Mouse (Mus musculus): ENCODE measurements around the gene Cdc42ep4.

The Cdc42ep4 gene

DNA sequence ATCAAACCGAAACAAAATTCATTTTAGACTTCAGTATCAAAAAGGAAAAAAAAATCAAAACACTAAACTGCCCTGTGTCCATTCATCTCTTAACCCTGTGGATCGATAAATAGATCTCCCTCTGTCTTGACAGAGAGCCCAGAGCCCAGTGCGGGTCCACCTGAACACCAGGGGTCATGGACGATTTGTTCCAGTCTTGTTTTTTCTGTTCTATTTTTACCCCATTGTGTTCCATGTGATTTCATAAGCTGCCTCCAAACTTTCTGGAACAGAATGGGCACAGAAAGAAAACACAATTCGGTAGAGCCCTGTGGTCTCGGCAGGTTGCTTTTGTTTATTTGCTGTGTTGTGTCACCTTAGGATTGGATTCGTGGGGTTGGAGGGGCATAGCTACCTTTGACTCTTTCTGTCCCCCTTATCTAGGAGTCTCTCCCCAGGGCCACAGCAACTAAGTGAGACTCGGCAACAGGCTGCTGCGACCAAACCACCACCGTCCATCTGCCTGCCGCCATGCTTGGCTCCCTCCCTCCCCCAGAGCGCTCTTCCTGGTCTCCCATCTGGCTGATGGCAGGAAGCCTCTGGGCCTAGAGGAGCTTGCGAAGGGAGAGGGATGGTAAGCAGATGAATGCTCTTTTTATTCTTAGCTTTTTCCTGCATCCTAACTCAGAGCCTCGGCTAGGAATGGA is 29.1 kb downstream of the Cdc42ep4 start:
- DNase-seq (ENCODE audit: low spot score in 2 of 2), result no peak

- DNase-seq (ENCODE audit: low spot score in 2 of 2), result no peak
These were observed 33.8 kb downstream of the Cdc42ep4 start for GRCm38 (mm10) chr11:113717767-113718424.

DNA sequence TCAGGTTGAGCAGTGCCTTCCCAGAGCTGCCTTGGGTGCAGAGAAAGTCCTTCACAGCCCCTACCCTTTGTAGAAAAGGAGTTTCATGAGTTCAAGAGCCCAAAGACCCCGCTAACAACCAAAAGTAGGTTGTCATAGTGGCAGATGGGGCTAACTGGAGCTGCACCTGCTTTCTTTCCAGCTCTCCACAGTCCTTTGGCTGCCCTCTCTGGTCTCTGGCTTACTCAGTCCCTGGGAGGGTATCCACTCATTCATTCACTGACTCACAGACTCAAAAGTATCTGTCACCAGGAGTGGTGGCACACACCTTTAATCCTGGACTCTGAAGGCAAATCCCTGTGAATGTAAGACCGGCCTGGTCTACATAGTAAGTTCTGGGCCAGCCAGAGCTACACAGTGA is 35.5 kb downstream of the Cdc42ep4 start:
- DNase-seq (ENCODE audit: low spot score in 2 of 2), result no peak

- DNase-seq (ENCODE audit: low spot score in 2 of 2), result no peak
These were observed 36.5 kb downstream of the Cdc42ep4 start for GRCm38 (mm10) chr11:113715078-113715674.

- DNase-seq (ENCODE audit: low spot score in 2 of 2), result no peak
These were observed 40.6 kb downstream of the Cdc42ep4 start for GRCm38 (mm10) chr11:113711061-113711460.

DNA sequence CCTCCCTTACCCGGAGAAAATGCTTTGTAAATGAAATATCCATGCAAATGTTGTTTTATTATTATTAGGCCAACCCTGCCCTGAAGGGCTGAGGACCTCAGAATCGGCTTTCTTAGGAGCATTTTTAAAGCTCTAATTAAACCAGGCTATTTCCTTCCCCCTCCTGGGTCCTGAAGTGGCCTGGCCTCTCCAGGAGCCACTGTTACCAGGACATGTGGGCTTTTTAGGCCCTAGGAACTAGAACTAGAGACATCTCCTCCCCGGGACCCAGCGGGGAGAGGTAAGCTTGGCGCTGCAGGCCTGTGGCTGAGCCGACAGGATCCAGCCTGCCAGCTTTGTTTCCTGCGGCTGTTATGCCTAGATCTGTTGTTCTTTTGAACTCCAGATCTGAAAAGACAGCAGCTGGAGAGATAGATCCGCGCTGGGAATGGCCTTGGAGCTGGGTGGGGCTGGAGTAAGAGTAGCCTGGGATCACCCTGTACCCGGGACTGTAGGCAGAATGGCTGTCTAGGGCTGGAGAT is 41.4 kb downstream of the Cdc42ep4 start:
- no peak for DNase-seq (ENCODE audit: low spot score in 2 of 2)

- no peak for DNase-seq (ENCODE audit: low spot score in 2 of 2)
These were observed 41.9 kb downstream of the Cdc42ep4 start, which contains the start of gene Cpsf4l for GRCm38 (mm10) chr11:113709731-113710256. Gene Cpsf4l (minus strand): TSS chr11:113710017.

- no peak for DNase-seq (ENCODE audit: low spot score in 2 of 2)
These were observed 42.4 kb downstream of the Cdc42ep4 start for GRCm38 (mm10) chr11:113709272-113709671.

DNA sequence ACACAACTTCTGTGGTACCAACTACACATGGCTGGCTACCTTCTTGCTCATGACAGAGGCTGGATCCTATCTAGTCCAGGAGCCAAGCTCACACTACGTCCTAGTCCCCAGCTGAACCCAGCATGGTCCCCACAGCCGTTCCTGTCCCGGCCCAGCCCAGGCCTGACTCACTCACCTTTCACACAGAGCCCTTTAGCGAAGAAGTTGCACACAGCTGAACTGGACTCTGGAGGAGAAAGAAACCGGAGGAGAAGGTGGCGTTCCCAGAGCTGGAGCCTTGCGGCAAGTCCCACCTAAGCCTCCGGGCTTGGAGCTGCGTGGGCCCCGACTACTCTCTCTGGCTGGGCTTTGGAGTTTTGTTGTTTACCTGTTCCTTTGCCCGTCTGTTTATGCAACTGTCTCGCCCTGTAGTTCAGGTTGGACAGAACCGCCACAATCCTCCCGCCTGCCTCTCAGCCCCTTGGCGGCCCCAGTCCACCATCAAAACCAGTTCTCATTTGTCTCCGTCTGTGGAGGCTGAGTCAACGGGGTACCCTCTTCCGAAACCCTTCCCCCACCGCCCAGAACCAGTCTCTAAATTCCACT is 43.0 kb downstream of the Cdc42ep4 start:
- DNase-seq (ENCODE audit: low spot score in 2 of 2), result no peak

DNA sequence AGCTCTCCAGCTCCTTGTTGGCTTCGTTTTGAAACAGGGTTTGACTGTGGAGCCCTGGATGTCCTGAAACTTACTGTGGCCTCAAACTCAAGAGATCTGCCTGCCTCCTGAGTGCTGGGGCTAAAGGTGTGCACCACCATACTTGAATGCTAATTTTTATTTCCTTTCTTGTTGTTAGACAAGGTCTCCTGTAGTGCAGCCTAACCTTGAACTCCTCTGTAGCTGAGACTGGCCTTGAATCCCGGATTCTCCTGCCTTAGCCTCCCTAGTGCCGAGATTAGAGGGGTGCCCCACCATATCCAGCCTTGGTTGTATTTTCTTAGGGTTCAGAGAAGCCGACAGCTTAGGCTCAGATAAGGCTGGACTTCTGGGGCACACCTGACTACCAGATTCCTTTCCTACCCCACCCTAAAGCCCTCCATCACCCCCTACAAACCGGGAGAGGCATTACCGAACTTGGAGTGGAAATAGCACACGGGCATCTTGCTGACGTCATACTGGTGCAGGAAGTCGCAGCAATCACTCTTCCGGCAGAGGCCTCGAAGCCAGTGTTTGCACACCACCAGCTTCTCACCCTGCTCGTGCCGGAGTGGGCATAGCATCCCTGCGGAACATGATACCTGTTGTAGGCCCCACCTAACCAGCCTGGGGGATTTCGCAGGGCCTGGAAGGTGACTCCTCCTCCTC is 45.6 kb downstream of the Cdc42ep4 start:
- DNase-seq (ENCODE audit: low spot score in 2 of 2), result no peak

DNA sequence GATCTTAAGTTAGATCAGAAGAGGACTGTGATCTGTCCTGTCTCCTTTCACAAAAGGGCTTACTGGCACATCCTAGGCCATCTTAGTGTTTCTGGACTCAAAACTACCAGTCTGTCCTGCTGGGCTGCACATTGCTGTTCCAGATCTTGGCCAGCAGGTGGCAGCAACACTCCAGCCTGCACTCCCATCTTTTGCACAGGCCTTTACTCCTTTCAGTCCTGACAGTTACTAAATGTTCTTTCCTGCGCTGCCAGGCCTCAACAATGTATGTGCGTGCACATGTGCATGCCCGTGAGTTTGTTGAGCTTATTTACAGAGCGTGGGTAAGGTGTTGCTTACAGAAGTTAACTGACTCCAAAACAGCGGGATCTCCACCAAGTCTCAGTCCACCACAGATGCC is 47.9 kb downstream of the Cdc42ep4 start:
- peak; percentile 65 to 70 for DNase-seq (ENCODE audit: low spot score in 2 of 2)

GRCm38 (mm10) chr11:113699643-113700042 is 52.0 kb downstream of the Cdc42ep4 start:
- no peak for DNase-seq (ENCODE audit: low spot score in 2 of 2)

- no peak for DNase-seq (ENCODE audit: low spot score in 2 of 2)
These were observed 53.6 kb downstream of the Cdc42ep4 start for GRCm38 (mm10) chr11:113698013-113698545.

- DNase-seq (ENCODE audit: low spot score in 2 of 2), result no peak
These were observed 54.1 kb downstream of the Cdc42ep4 start for GRCm38 (mm10) chr11:113697571-113697970.

- DNase-seq (ENCODE audit: low spot score in 2 of 2), result no peak
These were observed 59.8 kb downstream of the Cdc42ep4 start for GRCm38 (mm10) chr11:113691851-113692250.

DNA sequence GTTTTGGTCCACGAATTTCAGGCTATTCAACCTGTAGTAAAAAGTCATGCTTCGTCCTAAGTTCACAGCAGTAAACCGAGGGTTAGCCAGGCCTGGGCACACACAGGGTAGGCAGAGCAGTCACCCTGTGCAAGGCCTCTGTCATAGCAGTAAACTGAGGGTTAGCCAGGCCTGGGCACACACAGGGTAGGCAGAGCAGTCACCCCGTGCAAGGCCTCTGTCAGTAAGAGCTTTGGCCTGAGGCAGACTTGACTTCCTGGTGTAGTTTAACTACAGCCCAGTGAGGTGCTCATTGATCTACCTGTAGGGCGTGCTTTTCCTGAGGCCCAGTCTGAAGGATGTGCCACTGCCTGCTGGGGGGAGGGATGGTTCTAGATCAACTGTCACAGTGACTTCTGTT is 60.4 kb downstream of the Cdc42ep4 start:
- no peak for DNase-seq (ENCODE audit: low spot score in 2 of 2)

- DNase-seq (ENCODE audit: low spot score in 2 of 2), result peak in 1 of 2 experiments; percentile 36
These were observed 61.2 kb downstream of the Cdc42ep4 start for GRCm38 (mm10) chr11:113690506-113690905.

DNA sequence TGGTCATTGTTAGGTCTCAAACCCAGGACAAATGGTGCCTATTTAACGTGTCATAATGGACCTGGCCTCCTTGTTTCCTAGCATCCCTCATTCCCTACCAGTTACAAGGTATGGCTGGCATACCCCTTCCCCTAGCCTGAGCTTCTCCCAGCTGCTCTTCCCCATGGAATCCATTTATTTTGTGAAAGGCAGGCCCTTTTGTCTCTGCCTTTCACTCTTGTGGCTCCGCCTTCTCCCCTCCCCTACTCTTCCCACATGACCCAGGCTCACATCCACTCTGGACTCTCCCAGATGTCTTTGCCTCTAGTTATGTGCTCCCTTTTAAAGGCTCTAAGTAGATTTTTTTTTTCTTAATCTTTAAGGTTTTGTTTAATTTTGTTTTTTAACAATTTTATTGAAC is 64.7 kb downstream of the Cdc42ep4 start:
- no peak for DNase-seq (ENCODE audit: low spot score in 2 of 2)

- no peak for DNase-seq (ENCODE audit: low spot score in 2 of 2)
These were observed 66.8 kb downstream of the Cdc42ep4 start for GRCm38 (mm10) chr11:113684707-113685426.

DNA sequence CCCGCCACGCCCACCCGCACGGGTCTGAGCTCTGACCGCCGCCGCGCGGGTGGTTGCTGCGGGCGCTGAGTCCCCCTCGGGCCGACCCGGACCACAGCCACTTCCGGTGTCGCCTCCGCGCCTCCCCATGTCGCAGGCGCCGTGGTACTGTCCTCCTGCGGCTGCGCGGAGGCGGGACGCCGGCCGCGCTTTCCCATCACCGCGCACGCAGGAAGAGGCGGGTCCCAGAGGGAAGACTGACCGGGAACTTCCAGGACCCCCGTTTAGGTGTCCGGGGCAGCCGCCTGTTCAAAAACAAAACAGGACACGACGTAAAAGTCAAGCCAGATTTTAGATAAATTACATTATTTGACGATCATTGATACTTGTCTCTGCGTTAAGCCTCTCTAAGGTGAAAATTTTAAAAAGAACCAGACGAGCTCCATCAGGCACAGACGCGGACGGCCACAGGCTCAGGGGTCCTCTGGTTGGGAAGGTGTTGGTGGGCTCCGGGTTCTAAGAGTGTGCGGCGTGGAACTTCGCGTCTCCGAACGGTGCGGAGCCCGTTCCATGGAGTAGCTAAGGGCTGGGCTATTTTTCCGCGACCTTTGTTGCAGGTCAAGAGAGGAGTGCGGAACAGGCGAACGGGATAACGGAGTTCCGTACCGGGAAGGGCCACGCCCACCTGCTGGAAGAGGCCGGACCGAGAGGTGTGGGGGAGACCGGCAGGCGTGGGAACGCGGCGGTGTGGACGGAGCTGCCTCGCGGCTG is 67.5 kb downstream of the Cdc42ep4 start, which contains the start of the genes Fam104a and D11Wsu47e:
Gene Fam104a (minus strand): TSS at position 199 of the 750 bp plus-strand sequence.
Gene D11Wsu47e (plus strand): TSS at position 456 of the 750 bp plus-strand sequence.
- DNase-seq (ENCODE audit: low spot score in 2 of 2), result peak; percentile 93 to 94
